Mouse (Mus musculus): Measurements from ENCODE around the gene Dgka.
A peak's percentile ranks its signal among the peaks of the same experiment; 100 is the strongest.

The Dgka gene

GRCm38 (mm10) chr10:128744680-128745601, at the start of gene Dgka:
Dgka (minus strand) TSS chr10:128744855.
- peak; percentile 44 to 50 for DNase-seq

GRCm38 (mm10) chr10:128794391-128794790, 49.7 kb upstream of the Dgka start:
- DNase-seq = no peak

- DNase-seq = no peak
Measured at GRCm38 (mm10) chr10:128793258-128793657, 48.6 kb upstream of the Dgka start.

- DNase-seq = no peak
Measured at GRCm38 (mm10) chr10:128792041-128792440, 47.4 kb upstream of the Dgka start.

- no peak for DNase-seq
Measured at GRCm38 (mm10) chr10:128790398-128791124, 45.9 kb upstream of the Dgka start, which contains the start of gene Mmp19. Mmp19 (plus strand) TSS chr10:128790910.

- DNase-seq = no peak
Measured at GRCm38 (mm10) chr10:128780200-128780599, 35.5 kb upstream of the Dgka start.

GRCm38 (mm10) chr10:128779011-128779795, 34.5 kb upstream of the Dgka start:
- DNase-seq = peak; percentile 10 to 16

- no peak for DNase-seq
Measured at GRCm38 (mm10) chr10:128778441-128778840, 33.8 kb upstream of the Dgka start.

- DNase-seq = peak; percentile 16 to 22
Measured at GRCm38 (mm10) chr10:128773685-128774084, 29.0 kb upstream of the Dgka start.

- DNase-seq = peak; percentile 18 to 29
Measured at GRCm38 (mm10) chr10:128772895-128773294, 28.2 kb upstream of the Dgka start.

GRCm38 (mm10) chr10:128748252-128748864, 3.7 kb upstream of the Dgka start:
- DNase-seq = peak; percentile 79

GRCm38 (mm10) chr10:128747646-128748251, 3.1 kb upstream of the Dgka start, which contains the start of gene Pym1:
Pym1 (plus strand) TSS chr10:128747889.
- peak; percentile 63 to 66 for DNase-seq

- no peak for DNase-seq
Measured at GRCm38 (mm10) chr10:128746972-128747645, 2.5 kb upstream of the Dgka start.

GRCm38 (mm10) chr10:128745946-128746613, 1.4 kb upstream of the Dgka start:
- peak; percentile 77 to 82 for DNase-seq

GRCm38 (mm10) chr10:128744211-128744610, 444 bp downstream of the Dgka start:
- no peak for DNase-seq

- peak; percentile 39 to 51 for DNase-seq
Measured at GRCm38 (mm10) chr10:128743791-128744191, 864 bp downstream of the Dgka start.

- DNase-seq = peak; percentile 18 to 23
Measured at GRCm38 (mm10) chr10:128743235-128743634, 1.4 kb downstream of the Dgka start.

- no peak for DNase-seq
Measured at GRCm38 (mm10) chr10:128742616-128743015, 2.0 kb downstream of the Dgka start.

- DNase-seq = no peak
Measured at GRCm38 (mm10) chr10:128740296-128740695, 4.4 kb downstream of the Dgka start.

- no peak for DNase-seq
Measured at GRCm38 (mm10) chr10:128737435-128737834, 7.2 kb downstream of the Dgka start.

GRCm38 (mm10) chr10:128731992-128732391, 12.7 kb downstream of the Dgka start:
- DNase-seq = no peak
